Mouse (Mus musculus) inflammation-experienced regulatory T-cells, adult 6 months (primary cell): ENCODE results near the gene Armh2. TPM values are rescaled to one million over a fixed set of nuclear protein-coding genes. Genes with fewer than 3 reads are reported as not detected.
"Not testable (repeated sequence)": the region's sequence is repeated elsewhere in the genome, so short reads cannot be mapped to it uniquely, and the experiment has no call there.

Experiments used
- ATAC-seq: one replicate; pipeline ENCODE4 v1.8.0; 2017
- polyA plus RNA-seq, 3 experiments: library from polyadenylated mRNA; unstranded; fragments of 100-300 nt; shearing (Covaris generic); gene quantifications; one replicate each; pipeline ENCODE4 v1.2.1; 2017

Gene Armh2
- polyA plus RNA-seq, 3 experiments from 2014 or later, result 0.70 TPM; not detected in 2

DNA sequence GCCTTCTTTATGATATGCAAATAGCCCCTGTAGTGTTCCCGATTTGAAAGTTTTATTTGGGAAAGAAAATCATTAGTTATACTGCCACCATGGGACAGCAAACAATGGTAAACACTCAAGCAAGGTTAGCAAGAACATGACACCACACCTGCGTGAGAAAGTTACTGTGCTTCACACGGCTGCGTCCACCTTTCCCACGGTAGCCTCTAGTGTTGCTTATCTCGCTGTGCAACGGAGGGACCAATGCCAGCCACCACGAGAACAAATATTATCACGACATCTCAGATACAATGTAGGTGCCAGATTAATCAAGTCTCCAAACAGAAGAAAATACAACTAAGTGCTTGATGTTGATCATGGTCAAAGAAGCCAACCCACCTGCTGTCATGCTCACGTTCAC is 18.4 kb downstream of the Armh2 start:
- ATAC-seq, result no peak

DNA sequence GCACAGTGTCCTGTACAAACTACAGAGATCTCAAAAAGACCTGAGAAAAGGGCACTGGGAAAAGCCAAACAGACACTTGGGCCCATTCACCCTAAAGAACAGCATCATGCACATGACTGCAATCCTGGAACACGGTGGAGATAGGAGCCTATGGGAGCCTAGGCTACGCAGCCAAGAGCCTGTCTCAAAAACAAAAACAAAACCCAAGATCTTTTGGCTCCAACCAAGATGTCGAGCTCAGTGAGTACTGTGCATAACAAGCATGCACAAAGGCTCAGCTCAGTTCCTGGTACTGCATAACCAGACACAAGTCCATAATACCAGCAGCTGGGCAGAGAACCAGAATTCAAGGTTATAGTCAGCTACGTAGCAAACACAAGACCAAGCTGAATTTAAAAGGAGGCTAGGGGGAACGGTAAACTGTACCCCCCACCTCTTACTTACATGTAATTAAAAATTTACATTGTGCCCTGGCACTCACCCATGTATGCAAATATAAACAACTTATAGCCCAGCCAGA is 19.4 kb downstream of the Armh2 start:
- ATAC-seq, result no peak

DNA sequence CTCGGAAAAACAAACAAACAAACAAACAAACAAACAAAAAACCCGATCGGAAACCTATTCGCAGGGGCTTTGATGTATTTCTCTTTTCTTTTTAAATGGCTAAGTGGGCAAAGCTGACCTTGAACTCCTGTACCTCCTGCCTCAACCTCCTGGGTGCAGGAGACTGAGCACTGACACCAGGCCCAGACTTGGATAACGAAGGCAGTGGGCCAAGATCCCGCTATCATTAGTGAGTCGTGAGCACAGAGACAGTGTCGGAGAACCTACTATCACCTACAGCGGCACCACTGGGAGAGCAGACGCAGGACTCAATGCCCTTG is 20.0 kb downstream of the Armh2 start:
- ATAC-seq, result peak; percentile 19

DNA sequence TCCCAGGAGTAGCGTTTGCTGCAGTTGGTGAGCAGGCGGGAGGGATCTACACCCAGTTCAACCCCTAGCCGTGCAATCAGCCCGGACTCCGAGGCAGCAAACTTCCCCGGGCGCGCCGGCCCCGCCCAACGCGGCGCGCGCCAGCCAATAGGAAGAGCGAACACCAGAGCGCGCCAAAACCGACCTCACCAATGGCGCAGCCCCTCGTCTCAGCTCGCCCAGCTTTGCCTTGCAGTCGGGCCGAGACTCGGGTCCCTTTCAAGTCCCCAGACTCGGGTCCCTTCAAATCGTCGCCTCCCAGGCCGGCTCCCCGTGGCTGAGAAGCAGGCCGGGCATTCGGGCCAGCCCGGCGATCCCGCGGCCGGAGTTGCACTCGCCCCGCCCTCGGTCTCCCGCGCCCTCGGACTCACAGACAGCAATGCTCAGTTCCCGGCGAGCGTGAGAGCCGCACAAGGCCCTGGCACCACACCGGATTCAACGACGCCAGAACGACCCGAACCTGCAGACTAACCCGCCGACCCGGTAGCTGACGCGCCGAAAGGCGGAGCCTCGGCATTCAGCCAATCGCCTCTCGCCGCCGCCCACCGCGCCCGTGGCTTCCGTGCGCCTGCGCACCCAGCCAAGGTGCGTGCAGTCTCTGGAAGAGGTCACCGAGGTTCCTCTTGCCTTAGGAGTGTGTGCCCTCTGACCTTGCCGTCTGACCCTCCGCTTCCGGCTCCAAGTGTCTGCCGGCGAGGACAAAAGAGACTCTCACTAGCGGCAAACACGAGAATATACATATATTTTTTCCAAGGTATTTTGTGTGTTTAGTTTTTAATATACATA is 20.6 kb downstream of the Armh2 start, which contains the start of gene Gmnn:
Gmnn (minus strand) TSS at position 521 of the 825 bp plus-strand sequence.
- peak; percentile 92 for ATAC-seq

DNA sequence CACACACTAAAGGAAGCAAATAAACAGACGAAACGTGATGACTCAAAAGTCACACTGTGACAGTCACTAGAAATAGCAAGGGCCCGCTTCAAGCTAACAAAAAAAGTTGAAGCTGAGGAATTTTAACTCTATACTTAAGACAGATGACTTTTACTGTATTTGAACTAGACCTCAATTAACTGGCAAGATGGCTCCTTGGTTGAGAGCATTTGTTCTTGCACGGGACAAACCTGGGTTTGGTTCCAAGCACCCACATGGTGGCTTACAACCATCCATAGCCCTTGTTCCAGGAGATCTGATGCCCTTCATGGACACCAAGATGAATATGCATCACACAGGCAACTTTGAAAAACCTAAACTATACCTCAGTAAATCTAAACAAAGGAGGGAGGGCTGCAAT is 21.2 kb downstream of the Armh2 start:
- ATAC-seq, result no peak

DNA sequence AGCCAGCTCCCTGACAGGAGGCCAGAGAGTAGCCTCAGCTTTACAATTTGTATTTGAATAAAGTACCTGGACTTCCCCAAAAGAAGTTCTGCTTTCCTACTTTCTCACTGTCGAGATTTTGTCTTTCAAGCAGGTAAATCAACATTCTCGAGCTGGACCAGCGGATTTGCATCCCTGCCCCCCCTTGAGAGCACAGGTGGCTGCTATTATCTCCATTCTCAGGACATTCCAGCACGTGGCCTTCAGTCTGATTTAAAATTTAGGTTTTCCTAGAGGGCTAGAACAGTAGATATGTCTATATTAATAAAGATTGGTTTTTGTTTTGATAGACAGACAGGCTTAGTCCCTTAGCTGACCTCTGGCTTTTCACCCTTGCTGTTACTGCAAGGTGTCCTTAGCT is 26.8 kb downstream of the Armh2 start:
- not testable (repeated sequence) for ATAC-seq

DNA sequence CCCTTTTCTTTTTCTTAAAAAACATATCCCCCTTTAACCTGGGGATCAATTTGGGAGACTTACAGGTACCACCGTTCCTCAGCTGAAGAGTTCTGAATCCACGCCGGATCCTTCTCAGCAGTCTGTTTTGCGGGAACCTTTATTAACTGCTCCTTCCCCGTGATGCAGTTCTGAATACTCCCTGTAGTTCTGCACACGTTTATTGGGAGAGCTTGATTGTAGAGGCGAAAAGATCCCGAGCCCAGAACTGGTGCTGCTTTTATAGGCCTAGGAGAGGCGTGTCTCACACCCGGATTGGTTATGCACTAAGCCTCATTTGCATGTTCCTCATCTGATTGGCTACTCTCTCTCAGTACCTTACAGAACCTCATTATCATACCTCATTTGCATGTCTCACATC is 30.4 kb downstream of the Armh2 start:
- ATAC-seq, result not testable (repeated sequence)

DNA sequence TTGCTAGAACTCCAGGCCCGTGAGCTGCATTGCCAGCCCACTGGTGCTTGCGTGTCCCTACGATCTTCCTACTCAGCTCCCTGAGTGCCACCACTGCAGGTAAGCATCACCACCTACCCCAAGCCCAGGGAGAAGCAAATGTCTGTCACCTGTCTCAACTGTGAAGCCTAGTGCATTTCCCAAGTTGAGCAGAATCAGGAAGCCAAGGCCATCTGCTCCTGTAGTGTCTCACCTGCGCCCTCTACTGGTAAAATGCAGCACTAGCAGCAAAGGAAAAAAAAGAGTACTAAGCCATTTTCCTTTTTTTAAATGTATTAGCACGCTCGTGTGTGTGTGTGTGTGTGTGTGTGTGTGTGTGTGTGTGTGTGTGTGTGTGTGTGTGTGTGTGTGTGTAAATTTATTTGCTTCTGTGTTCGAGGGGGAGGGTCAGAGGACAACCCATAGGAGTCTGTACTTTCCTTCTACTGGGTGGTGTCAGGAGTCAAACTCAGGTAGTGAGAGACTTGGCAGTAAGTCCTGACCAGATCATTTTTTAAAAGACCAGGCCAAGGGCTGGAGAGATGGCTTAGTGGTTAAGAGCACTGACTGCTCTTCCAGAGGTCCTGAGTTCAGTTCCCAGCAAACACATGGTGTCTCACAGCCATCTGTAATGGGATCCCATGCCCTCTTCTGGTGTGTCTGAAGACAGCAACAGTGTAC is 35.3 kb downstream of the Armh2 start:
- ATAC-seq, result peak; percentile 53

DNA sequence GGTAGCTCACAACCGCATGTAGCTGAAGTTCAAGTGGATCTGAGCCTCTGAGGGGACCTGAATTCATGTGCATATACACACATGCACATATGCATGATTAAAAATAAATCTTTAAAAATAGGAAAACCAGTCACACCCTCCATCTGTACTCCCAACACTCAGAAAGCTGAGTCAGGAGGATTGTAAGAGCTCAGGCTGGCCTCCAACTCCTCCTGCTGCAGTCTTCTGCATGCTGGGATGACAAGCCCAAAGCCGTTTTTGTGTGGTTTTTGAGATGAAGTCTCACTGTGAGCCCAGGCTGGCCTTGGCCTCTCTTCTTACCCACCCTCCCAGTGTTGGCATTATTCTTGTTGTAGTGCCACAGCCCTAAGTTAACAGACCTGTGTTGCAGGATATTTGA is 37.0 kb downstream of the Armh2 start:
- no peak for ATAC-seq

DNA sequence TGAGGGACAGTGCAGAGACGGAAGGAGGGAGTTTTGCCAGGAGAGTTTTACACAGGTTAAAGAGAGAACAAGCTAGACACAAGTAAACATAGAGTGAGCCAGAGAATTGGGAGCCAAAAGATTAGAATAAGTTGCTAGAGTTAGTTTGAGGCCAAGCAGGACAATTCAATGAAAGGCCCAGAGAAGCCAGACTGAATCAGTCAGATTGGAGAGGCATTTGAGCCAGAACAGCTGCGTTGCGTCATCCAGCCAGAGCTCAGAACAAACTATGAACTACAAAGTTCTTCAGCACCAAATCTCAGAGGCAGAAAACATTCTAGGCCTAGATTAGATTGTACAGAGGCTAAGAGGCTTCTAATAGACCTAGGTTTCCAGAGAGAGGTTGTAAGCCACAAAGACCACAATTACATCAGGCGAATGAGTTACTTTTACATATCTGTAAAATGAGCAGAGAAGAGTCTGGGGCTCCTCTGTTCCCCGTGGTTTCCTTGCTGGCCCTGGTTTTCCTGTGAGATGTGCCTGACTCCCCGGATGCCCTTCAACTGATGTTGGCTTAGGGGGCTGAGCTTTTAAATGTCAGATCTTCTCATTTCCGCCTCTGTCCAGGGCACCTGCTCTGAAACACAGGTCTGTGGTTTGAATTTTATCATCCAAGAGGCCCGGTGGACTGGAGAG is 37.8 kb downstream of the Armh2 start:
- ATAC-seq, result peak; percentile 72

DNA sequence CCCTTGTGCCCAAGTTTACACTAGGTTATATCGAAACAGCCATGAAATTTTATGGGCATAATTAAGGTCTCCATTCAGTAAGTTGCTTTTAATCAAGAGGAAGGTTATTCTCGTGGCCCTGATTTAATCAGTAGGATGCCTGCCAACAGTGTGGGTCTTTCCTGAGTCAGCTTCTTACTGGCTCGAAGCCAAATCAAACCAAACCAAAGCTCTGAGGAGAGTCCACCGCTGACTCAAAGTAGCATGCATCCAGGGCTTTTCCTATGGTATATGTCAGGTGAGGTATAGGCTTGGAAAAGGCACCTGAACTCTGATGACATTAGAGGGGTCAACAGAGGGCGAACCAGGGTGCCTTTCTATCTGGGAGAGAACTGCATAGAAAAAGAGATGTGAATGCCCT is 40.9 kb downstream of the Armh2 start:
- ATAC-seq, result no peak

DNA sequence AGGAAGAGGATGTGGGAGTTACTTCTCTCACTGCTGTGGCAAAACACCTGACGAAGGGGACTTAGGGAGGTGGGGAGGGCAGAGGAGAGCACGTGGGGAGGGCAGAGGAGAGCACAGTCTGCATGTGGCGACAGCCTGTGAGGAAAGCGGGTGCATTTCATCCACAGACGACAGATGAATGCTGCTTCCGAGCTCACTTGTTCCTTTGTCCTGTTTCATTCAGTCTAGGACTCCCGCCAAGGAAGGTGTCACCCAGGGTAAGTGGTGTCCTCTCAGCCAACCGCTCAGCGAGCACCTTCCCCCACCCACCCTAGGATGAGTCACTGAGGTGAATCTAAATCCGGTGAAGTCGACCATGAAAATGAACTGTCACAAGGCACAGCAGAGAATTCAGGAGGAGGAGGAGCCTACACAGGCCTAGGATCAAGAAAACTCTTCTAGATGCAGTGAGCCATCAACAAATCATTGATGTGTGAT is 45.0 kb downstream of the Armh2 start:
- ATAC-seq, result peak; percentile 97

DNA sequence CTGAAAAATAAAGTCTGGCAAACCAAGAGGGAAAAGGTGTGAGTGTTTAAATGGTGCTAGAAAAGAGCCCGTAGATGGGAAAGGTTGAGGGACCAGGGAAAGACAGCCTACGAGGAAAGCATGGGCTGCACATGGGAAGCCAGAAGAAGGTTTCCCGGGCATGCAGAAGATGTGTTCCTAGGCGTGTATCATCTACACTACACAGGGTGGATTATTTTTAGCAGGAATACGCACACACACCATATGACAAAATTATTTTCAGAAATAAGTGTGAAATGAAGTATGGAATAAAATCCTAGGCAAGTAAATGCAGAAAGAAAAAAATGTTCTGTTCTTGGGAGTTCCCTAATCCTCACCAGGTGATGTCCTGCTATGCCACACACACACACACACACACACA is 46.4 kb downstream of the Armh2 start:
- ATAC-seq, result no peak

DNA sequence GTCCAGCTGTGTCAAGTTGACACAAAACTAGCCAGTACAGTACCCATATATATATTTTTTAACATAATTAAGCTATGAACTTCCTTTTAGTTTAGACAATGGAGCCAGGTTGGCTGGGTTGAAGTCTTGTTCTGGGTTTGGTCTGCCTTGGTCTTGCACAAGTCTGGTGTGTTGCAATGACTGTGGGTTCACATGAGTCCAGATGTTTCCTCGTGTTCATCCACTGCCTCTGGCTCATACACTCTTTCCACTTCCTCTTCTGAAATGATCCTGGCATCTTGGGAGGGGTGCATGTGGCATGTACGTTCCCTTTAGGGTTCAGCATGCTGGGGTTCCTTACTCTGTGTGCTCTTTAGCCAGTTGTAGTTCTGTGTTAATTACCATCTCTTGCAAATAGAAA is 50.3 kb downstream of the Armh2 start:
- no peak for ATAC-seq

DNA sequence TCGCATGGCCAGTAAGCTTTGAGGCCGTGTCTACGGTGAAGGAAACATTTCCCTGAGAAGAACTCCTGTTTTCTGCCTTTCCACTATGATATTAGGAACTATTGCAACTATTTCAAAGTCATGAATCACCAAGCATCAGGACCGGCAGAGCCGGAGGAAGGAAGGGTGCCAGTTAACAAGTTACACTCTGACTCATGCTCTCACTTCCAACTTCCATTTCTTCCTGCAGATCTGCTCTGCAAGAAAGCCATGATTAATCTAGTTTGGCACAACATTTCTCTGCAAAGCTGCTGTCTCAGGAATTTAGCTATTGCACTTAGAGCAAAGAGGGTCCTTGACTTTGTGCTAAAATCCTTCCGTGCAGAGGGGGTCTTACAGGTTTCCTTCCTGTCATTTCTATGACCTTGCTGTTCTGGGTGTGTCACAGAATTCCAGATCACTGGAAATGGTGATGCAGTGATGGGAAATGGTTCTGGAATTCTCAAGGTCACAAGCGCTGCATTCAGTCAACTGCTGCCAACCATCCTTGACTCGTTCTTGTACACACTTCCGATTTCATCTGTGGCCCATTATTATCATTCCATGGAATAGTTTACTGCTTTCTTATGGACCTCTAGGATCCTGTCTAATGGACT is 51.5 kb downstream of the Armh2 start:
- no peak for ATAC-seq

Other genes with a start within 250 kb of the Armh2 start
- 100 to 1,000 TPM; 199 to 236 (median 232) TPM for gene Ripor2, start 159.0 kb upstream of the Armh2 start, polyA plus RNA-seq
- 100 to 1,000 TPM in 1 of 3 experiments, 10 to 100 TPM in 2; 25.5 to 101 (median 26.7) TPM for gene Gmnn, start 20.7 kb downstream of the Armh2 start, polyA plus RNA-seq
- gene BC005537, start 60.4 kb downstream of the Armh2 start, polyA plus RNA-seq, result 10 to 100 TPM; 40.8 to 54.9 (median 47.8) TPM
- gene Acot13, start 90.3 kb downstream of the Armh2 start, polyA plus RNA-seq, result 10 to 100 TPM; 55.2 to 89.6 (median 75.2) TPM
- gene Tdp2, start 90.4 kb downstream of the Armh2 start, polyA plus RNA-seq, result 10 to 100 TPM; 18.5 to 22.5 (median 21.3) TPM
- under 1 TPM in 2 of 3 experiments, not detected in 1; 0.34 to 0.41 TPM for gene D130043K22Rik, start 103.9 kb downstream of the Armh2 start, polyA plus RNA-seq
- gene Aldh5a1, start 196.4 kb downstream of the Armh2 start, polyA plus RNA-seq, result under 1 TPM; 0.11 to 0.68 (median 0.57) TPM
- gene Gpld1, start 201.9 kb downstream of the Armh2 start, polyA plus RNA-seq, result 1 to 10 TPM; 1.0 to 3.3 (median 1.9) TPM